Mouse (Mus musculus) olfactory bulb, adult 2 months (tissue): ENCODE results near the gene Nxpe4.
"Not testable (repeated sequence)": the region's sequence is repeated elsewhere in the genome, so short reads cannot be mapped to it uniquely, and the experiment has no call there.

Experiments
- CTCF ChIP-seq: fragments of 200-500 bp; IDR thresholded peaks from 2 replicates; pipeline ENCODE4 v1.5.1; 2012; ENCODE audit warnings: low read depth, mild to moderate bottlenecking, low read length, moderate library complexity; ENCODE audit not compliant: insufficient read depth
- POLR2A ChIP-seq: fragments of 200-500 bp; IDR thresholded peaks from 2 replicates; pipeline ENCODE4 v1.6.1; 2012; ENCODE audit warnings: mild to moderate bottlenecking, low read depth, low read length, moderate library complexity; ENCODE audit not compliant: insufficient read depth

GRCm38 (mm10) chr9:48417366-48417765, 255.5 kb downstream of the Nxpe4 start:
- not testable (repeated sequence) for TF ChIP-seq CTCF, POLR2A
